Mouse (Mus musculus): ENCODE data around the gene Tbpl1.

- TF ChIP-seq CTCF (IDR thresholded peaks at IDR 0.05; ENCODE audit: low read depth) (no peak), EP300 (IDR thresholded peaks at IDR 0.05; ENCODE audit: low read depth) (no peak)
These were observed 35.5 kb downstream of the Tbpl1 start for GRCm38 (mm10) chr10:22696236-22696635.

Data from heart, postnatal 0 days (tissue).